Mouse (Mus musculus): ENCODE results near the gene Gtf2f1.

GRCm38 (mm10) chr17:56974708-56975240 lies 36.3 kb downstream of the Gtf2f1 start:
- TF ChIP-seq CTCF (IDR thresholded peaks at IDR 0.05; ENCODE audit: low read depth) (no peak), EP300 (IDR thresholded peaks at IDR 0.05; ENCODE audit: low read depth) (no peak)

Measured in heart, postnatal 0 days (tissue).